Mouse (Mus musculus) large intestine, adult 2 months (tissue): ENCODE results near the gene Olfr282. TPM values are rescaled to one million over a fixed set of nuclear protein-coding genes. Genes with fewer than 3 reads are reported as not detected.
A peak's percentile ranks its signal among the peaks of the same experiment; 100 is the strongest.

Source experiments
- DNase-seq: peaks from one replicate; pipeline ENCODE4 v3.0.0-alpha.2; 2012; ENCODE audit warnings: low read depth, low spot score
- WGBS: fragments of 180-500 bp; shearing (Covaris S2); methylation state at CpG from one replicate; pipeline ENCODE4 v1.1.7; 2018; 5-methylcytosine and 5-hydroxymethylcytosine counted together
- polyA plus RNA-seq: library from polyadenylated mRNA; depleted of rRNA; stranded (reverse); fragments of >200 nt; gene quantifications from 2 replicates; pipeline ENCODE4 v1.2.3, GENCODE M21; 2012; rRNA removed

Olfr282 gene
- polyA plus RNA-seq, 1 experiment = not detected

DNA sequence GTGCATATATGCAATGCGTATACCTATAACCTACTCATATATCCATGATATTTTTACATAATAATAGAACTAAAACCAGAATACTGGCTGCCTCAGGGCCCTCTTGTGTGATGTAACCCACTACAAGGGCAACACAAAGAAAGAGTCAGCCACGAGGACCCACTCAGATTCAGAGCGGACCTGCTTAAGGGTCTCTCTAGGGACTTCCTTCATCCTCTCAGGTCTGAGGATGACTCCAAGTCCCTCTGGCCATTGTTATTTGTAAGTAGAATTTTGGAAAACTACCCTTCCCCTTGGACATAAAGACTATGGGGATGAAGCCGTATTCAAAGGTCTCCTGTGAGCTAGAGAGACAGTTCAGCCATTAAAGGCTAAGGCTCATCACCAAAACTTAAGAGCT lies 38.6 kb downstream of the Olfr282 start, which contains the start of gene OR5BS1P:
Gene OR5BS1P (plus strand): TSS at position 301 of the 400 bp plus-strand sequence.
- 91% methylated on average over 4 of the region's 4 CpGs for WGBS
- no peak for DNase-seq

DNA sequence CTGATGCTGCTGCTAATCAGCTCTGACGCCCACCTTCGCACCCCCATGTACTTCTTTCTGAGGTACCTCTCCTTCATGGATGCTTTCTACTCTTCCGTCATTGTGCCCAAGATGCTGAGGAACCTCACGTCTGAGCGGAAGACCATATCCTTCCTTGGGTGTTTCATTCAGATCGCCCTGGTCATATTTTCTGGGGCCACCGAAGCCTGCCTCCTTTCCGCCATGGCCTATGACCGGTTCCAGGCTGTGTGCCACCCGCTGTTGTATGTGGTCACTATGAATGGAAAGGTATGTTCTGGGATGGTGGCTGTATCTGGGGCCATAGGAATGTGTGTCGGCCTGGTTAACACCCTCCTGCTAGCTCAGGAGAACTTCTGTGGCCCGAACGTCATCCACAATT lies 40.5 kb downstream of the Olfr282 start:
- no peak for DNase-seq
- WGBS = 90% methylated on average over 13 of the region's 13 CpGs

DNA sequence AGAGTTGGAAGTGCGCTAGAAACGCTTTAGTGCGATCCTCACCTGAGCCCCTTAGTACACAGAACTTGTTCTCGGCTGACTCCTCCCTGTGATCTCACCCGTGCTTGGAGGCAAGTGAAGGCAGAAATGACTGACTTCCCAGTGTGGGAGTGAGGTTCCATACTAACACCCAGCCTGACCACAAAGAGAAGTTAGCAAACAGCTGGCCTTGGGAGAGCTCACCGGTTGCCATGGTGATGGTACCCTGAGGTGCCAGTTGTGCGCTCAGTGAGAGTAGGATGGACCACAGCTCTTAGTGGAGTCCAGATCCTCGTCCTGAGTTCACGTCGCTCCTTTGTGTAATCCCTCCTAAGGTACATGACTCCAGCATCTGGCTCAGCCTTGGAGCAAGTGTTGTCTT lies 43.9 kb downstream of the Olfr282 start:
- WGBS = 79% methylated on average over 10 of the region's 10 CpGs
- no peak for DNase-seq

DNA sequence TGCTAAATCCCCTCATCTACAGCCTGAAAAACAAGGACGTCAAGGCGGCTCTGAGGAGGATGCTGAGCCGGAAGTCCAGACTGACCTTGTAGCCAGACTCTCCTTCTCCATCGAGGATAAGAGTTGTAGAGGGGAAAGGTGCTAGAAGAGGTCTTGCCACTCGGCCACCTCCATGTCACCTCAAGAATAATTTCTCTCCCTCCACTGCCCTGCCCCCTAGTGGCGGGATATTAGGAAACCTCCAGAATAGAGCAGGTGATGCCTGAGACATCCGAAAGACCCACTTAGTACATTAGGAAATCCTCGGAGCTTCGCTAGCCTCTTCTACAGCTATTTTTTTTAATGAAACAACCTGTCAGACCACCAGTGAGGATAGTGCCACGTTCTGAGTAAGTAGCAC lies 44.4 kb downstream of the Olfr282 start:
- WGBS = 39% methylated on average over 10 of the region's 10 CpGs
- no peak for DNase-seq

DNA sequence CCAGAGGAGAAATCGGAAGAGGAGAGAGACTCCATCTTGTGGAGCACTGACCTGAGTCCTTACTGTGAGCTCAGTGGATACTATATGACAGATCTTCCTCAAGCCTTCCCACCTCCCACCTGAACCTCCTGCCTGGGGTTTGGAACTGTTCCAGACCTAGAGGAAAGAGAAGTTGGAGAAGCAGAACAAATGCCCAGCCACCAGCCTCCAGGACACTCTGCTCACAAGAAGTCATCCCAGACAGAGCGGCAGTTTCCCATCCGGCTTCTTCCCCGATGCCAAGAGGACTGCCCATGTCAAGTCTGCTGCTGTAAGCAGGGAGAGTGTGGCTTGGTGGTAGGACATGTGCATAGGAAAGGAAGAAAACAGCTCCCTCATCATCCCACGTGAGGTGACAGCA lies 45.3 kb downstream of the Olfr282 start:
- 73% methylated on average over 5 of the region's 5 CpGs for WGBS
- no peak for DNase-seq

DNA sequence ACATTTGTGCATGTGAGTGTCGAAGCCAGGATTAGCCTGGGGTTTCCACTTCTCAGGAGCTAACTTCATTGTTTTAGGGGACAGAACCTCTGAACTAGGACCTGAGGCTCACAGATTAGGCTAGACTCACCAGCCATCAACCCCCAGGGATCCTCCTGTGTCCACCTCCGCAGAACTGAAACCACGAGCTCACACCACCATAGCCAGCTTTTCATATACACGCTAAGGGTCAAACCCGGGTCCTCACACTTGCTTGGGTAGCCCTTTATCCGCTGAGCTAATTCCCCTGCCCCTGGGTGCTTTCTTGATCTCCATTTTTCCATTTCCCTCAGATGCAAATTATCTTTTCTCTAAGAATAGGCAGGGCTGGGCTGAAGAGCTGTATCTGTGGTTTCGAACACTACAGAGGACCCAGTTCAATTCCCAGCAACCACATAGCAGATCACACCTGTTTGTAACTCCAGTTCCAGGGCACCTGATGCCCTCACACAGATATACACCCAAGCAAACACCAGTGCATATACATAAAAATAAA lies 48.6 kb downstream of the Olfr282 start:
- WGBS = 82% methylated on average over 7 of the region's 7 CpGs
- no peak for DNase-seq

DNA sequence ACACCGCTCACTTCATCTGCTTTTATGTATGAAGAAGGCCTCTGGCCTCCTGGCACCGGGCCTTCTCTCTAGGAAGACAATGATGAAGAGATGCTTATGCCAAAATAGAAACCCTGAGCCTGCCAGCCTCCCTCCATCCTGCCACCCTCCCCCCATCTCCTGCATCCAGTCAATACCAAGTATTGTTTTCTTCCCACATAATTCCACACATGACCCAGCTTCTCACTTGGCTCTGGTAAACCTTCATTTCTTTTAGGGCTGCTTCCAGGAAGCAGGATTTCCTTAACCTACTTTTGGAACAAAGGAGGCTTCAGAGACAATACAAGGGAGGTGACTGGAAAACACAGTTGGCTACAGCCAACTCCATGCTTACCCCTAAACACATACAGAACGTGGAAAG lies 51.7 kb downstream of the Olfr282 start, which contains the start of gene Lalba:
Gene Lalba (minus strand): TSS at position 21 of the 400 bp plus-strand sequence.
- no peak for DNase-seq
- WGBS = 53% methylated on average over 3 of the region's 3 CpGs

DNA sequence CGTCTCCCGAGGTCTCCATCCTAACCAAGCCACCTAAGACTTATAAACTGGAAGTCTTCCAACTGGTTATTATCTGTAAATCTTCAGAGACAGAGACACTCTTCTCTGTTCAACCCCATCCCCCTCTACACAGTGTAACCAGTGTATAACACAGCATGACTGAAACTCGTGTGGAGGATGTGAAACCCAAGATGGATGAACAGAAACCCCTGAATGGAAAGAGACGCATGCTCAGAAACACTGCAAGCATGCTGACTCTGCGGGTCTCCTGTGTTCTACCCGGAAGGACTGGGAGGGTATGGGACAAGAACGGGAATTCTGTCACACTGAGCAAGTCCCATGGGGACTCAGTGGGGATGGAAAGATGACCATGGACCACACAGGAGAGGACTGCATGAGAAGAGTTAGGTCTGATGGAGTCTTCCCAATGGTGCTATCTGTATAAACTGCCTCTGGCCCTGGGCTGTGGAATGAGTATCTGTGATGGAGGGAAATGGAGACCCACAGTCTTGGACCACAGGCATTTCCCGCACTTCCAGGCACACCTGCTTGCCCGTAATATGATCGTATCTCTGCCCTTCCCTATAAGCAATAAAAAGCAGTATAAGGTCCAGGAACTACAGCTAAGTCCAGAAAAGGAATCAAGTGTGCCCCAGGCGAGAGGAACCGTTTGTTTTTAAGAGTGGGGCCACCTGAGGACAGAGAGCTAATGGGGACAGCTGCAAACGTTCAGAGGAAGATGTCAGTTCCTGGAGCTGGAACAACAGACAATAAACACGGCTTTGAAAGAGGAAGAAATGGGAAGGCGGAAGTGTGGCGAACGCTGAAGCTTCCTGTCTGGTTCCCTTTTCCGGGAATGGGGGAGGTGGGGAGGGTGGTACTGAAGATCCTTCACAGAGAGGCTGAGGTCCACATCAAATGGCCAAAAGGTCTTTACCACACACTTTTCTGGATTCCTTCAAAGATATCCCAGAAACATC lies 53.2 kb downstream of the Olfr282 start:
- WGBS = 28% methylated on average over 18 of the region's 18 CpGs
- peak; percentile 31 for DNase-seq

DNA sequence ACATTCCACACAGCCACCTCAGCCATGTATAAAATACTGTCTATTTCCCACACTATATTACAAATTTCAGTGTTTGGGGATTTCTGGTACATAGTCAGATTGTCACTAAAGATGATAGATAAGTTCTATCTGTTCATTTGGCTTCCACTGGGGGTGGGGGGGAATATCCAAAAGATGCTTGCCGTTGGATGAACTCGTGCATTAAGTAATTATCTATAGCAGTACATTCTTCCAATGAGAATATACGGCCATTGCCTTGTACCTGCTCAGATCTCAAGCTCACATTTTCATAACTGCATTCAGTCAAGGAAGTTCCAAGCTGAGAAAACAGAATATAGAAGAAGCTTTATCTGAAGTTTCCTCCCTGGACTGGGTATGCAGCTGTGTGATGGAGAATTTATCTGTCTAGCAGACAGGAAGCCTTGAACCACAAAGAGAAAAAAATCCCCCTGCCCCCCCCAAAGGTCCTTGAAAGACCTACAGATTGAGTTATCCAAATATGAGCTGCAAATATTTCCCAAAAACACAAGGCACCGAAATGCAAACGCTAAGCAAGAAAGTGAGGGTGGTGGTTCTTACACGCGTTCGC lies 55.5 kb downstream of the Olfr282 start:
- no peak for DNase-seq
- WGBS = 94% methylated on average over 8 of the region's 8 CpGs

Other genes with a start within 250 kb of the Olfr282 start
- gene Olfr288, start 235.7 kb upstream of the Olfr282 start, polyA plus RNA-seq = not detected in 2 replicates
- 0.07 TPM in 1 of 2 replicates, not detected in the other for gene Gm44579, start 210.2 kb upstream of the Olfr282 start, polyA plus RNA-seq
- gene Olfr287, start 210.2 kb upstream of the Olfr282 start, polyA plus RNA-seq = 0.27 and 0.40 TPM in 2 replicates
- gene Olfr286, start 196.8 kb upstream of the Olfr282 start, polyA plus RNA-seq = 0.12 and 0.14 TPM in 2 replicates
- not detected in 2 replicates for gene H1fnt, start 173.9 kb upstream of the Olfr282 start, polyA plus RNA-seq
- 0.30 and 0.49 TPM in 2 replicates for gene Zfp641, start 135.1 kb upstream of the Olfr282 start, polyA plus RNA-seq
- gene Olfr285, start 113.9 kb upstream of the Olfr282 start, polyA plus RNA-seq = not detected in 2 replicates
- gene Olfr284, start 90.2 kb upstream of the Olfr282 start, polyA plus RNA-seq = not detected in 2 replicates
- gene Olfr283, start 50.3 kb upstream of the Olfr282 start, polyA plus RNA-seq = not detected in 2 replicates
- gene Olfr281, start 21.4 kb downstream of the Olfr282 start, polyA plus RNA-seq = not detected in 2 replicates
- not detected in 2 replicates for gene OR5BS1P, start 38.7 kb downstream of the Olfr282 start, polyA plus RNA-seq
- gene Lalba, start 51.5 kb downstream of the Olfr282 start, polyA plus RNA-seq = not detected in 2 replicates
- gene Olfr279, start 61.2 kb downstream of the Olfr282 start, polyA plus RNA-seq = not detected in 2 replicates
- gene Kansl2, start 103.0 kb downstream of the Olfr282 start, polyA plus RNA-seq = 30.1 and 33.2 TPM in 2 replicates
- gene Ccnt1, start 139.7 kb downstream of the Olfr282 start, polyA plus RNA-seq = 6.7 and 11.6 TPM in 2 replicates
- gene 4930415O20Rik, start 139.8 kb downstream of the Olfr282 start, polyA plus RNA-seq = 3.6 and 4.5 TPM in 2 replicates
- gene Adcy6, start 178.9 kb downstream of the Olfr282 start, polyA plus RNA-seq = 64.9 and 89.8 TPM in 2 replicates
- 42.6 and 44.5 TPM in 2 replicates for gene Cacnb3, start 199.6 kb downstream of the Olfr282 start, polyA plus RNA-seq
- 25.0 and 30.3 TPM in 2 replicates for gene Ddx23, start 231.7 kb downstream of the Olfr282 start, polyA plus RNA-seq
- 1.4 and 1.9 TPM in 2 replicates for gene Rnd1, start 246.2 kb downstream of the Olfr282 start, polyA plus RNA-seq